Mouse (Mus musculus) embryonic facial prominence, embryonic 15.5 days (tissue): ENCODE results near the gene Cd52. TPM values are rescaled to one million over a fixed set of nuclear protein-coding genes. Genes with fewer than 3 reads are reported as not detected.

Experiments used
- ATAC-seq: fragments of 200-750 bp; cut with Nextera tagmentation; 2 replicates; pipeline ENCODE4 v1.8.0; 2017; ENCODE audit warnings: low read depth, moderate TSS enrichment; ENCODE audit not compliant: insufficient number of reproducible peaks, low FRiP score, low TSS enrichment
- H3K27ac ChIP-seq: fragments of 300-500 bp; sonication (generic); replicated peaks from 2 replicates; pipeline ENCODE4 v1.5.1; 2015; ENCODE audit warnings: mild to moderate bottlenecking, inconsistent platforms
- H3K27me3 ChIP-seq: fragments of 300-500 bp; sonication (generic); 2 replicates; pipeline ENCODE4 v1.6.1; 2015; ENCODE audit warnings: inconsistent platforms
- H3K36me3 ChIP-seq: fragments of 300-500 bp; sonication (generic); 2 replicates; pipeline ENCODE4 v1.6.1; 2015; ENCODE audit warnings: mild to moderate bottlenecking, inconsistent platforms
- H3K4me1 ChIP-seq: fragments of 300-500 bp; sonication (generic); 2 replicates; pipeline ENCODE4 v1.6.1; 2015; ENCODE audit warnings: inconsistent platforms
- H3K4me2 ChIP-seq: fragments of 300-500 bp; sonication (generic); replicated peaks from 2 replicates; pipeline ENCODE4 v1.6.1; 2015; ENCODE audit warnings: mild to moderate bottlenecking, inconsistent platforms
- H3K4me3 ChIP-seq: fragments of 300-500 bp; sonication (generic); replicated peaks from 2 replicates; pipeline ENCODE4 v1.5.1; 2015; ENCODE audit warnings: mild to moderate bottlenecking, inconsistent platforms
- H3K9ac ChIP-seq: fragments of 300-500 bp; sonication (generic); 2 replicates; pipeline ENCODE4 v1.6.1; 2015; ENCODE audit warnings: inconsistent platforms
- H3K9me3 ChIP-seq: fragments of 300-500 bp; sonication (generic); replicated peaks from 2 replicates; pipeline ENCODE4 v1.6.1; 2016; ENCODE audit warnings: inconsistent platforms
- WGBS: fragments of 180-500 bp; shearing (Covaris S2); methylation state at CpG from one replicate; pipeline ENCODE4 v1.1.7; 2015; 5-methylcytosine and 5-hydroxymethylcytosine counted together
- polyA plus RNA-seq: library from polyadenylated mRNA; unstranded; fragments of >200 nt; fragmentation: Nextera tagmentation; extraction: Ambion mirVana; gene quantifications from 2 replicates; pipeline ENCODE4 v1.2.1, GENCODE M21; 2015

The Cd52 gene
- polyA plus RNA-seq, 1 experiment from 2014 or later = 17.9 TPM

GRCm38 (mm10) chr4:134087412-134087811 lies 7.5 kb downstream of the Cd52 start:
- Histone ChIP-seq H3K9ac (no peak overlapping the region), H3K27me3 (peaks cover 7% of the 10 kb centered on the region; the same call in 1 of the 2 replicates), H3K9me3 (no peaks in the 10 kb centered on the region), H3K4me1 (peaks cover 2% of the 10 kb centered on the region; the same call in 1 of the 2 replicates), H3K36me3 (no peaks in the 10 kb centered on the region), H3K27ac (no peak overlapping the region), H3K4me2 (no peak overlapping the region), H3K4me3 (no peak overlapping the region)
- WGBS = 25% methylated on average over 7 of the region's 7 CpGs
- ATAC-seq = 0 out of 2 replicates have a peak, but pooled peaks have one; percentile 51

- Histone ChIP-seq H3K4me1 (peaks cover 15% of the 10 kb centered on the region), H3K27ac (no peak overlapping the region), H3K36me3 (no peaks in the 10 kb centered on the region), H3K9ac (no peak overlapping the region), H3K27me3 (peaks cover 12% of the 10 kb centered on the region; the same call in 1 of the 2 replicates), H3K4me3 (no peak overlapping the region), H3K4me2 (no peak overlapping the region), H3K9me3 (no peaks in the 10 kb centered on the region)
- WGBS = 89% methylated on average over 4 of the region's 4 CpGs
- ATAC-seq = no peak
Measured at GRCm38 (mm10) chr4:134084999-134085398, 9.9 kb downstream of the Cd52 start.

- Histone ChIP-seq H3K4me3 (peak overlapping the region; percentile 43), H3K36me3 (no peaks in the 10 kb centered on the region), H3K27ac (no peak overlapping the region), H3K9ac (no peak overlapping the region), H3K9me3 (no peaks in the 10 kb centered on the region), H3K4me1 (peaks cover 19% of the 10 kb centered on the region), H3K27me3 (peaks cover 12% of the 10 kb centered on the region; the same call in 1 of the 2 replicates), H3K4me2 (peak overlapping the region; percentile 75)
- no peak for ATAC-seq
- 9% methylated on average over 7 of the region's 7 CpGs for WGBS
Measured at GRCm38 (mm10) chr4:134082460-134082859, 12.4 kb downstream of the Cd52 start.

GRCm38 (mm10) chr4:134081730-134082386 lies 13.0 kb downstream of the Cd52 start:
- no peaks in the 10 kb centered on the region for H3K9me3 ChIP-seq
- H3K4me2 ChIP-seq = peak overlapping the region; percentile 75
- peak overlapping the region; percentile 43 for H3K4me3 ChIP-seq
- WGBS = under 1% methylated on average over 41 of the region's 41 CpGs
- ATAC-seq = peak; percentile 86
- H3K4me1 ChIP-seq = peaks cover 19% of the 10 kb centered on the region
- peaks cover 12% of the 10 kb centered on the region; the same call in 1 of the 2 replicates for H3K27me3 ChIP-seq
- H3K27ac ChIP-seq = no peak overlapping the region
- H3K36me3 ChIP-seq = no peaks in the 10 kb centered on the region
- H3K9ac ChIP-seq = no peak overlapping the region

GRCm38 (mm10) chr4:134080674-134081073 lies 14.2 kb downstream of the Cd52 start:
- H3K27me3 ChIP-seq = peaks cover 12% of the 10 kb centered on the region; the same call in 1 of the 2 replicates
- no peaks in the 10 kb centered on the region for H3K9me3 ChIP-seq
- no peak overlapping the region for H3K4me2 ChIP-seq
- H3K36me3 ChIP-seq = no peaks in the 10 kb centered on the region
- peaks cover 19% of the 10 kb centered on the region for H3K4me1 ChIP-seq
- H3K27ac ChIP-seq = no peak overlapping the region
- no peak overlapping the region for H3K9ac ChIP-seq
- 74% methylated on average over 4 of the region's 4 CpGs for WGBS
- ATAC-seq = no peak
- no peak overlapping the region for H3K4me3 ChIP-seq

GRCm38 (mm10) chr4:134078694-134079093 lies 16.2 kb downstream of the Cd52 start:
- no peak for ATAC-seq
- peaks cover 12% of the 10 kb centered on the region; the same call in 1 of the 2 replicates for H3K27me3 ChIP-seq
- peaks cover 19% of the 10 kb centered on the region for H3K4me1 ChIP-seq
- H3K36me3 ChIP-seq = no peaks in the 10 kb centered on the region
- H3K4me3 ChIP-seq = no peak overlapping the region
- H3K9me3 ChIP-seq = no peaks in the 10 kb centered on the region
- H3K27ac ChIP-seq = no peak overlapping the region
- H3K9ac ChIP-seq = no peak overlapping the region
- WGBS = 20% methylated on average over 3 of the region's 3 CpGs
- H3K4me2 ChIP-seq = no peak overlapping the region

- no peak overlapping the region for H3K4me2 ChIP-seq
- no peaks in the 10 kb centered on the region for H3K9me3 ChIP-seq
- H3K27me3 ChIP-seq = peaks cover 13% of the 10 kb centered on the region
- no peaks in the 10 kb centered on the region for H3K36me3 ChIP-seq
- 85% methylated on average over 4 of the region's 4 CpGs for WGBS
- no peak overlapping the region for H3K4me3 ChIP-seq
- H3K9ac ChIP-seq = no peak overlapping the region
- H3K27ac ChIP-seq = no peak overlapping the region
- peaks cover 9% of the 10 kb centered on the region; the same call in 1 of the 2 replicates for H3K4me1 ChIP-seq
- no peak for ATAC-seq
Measured at GRCm38 (mm10) chr4:134068793-134069580, 25.9 kb downstream of the Cd52 start.

GRCm38 (mm10) chr4:134067833-134068544 lies 26.9 kb downstream of the Cd52 start:
- 0 out of 2 replicates have a peak, but pooled peaks have one; percentile 18 for ATAC-seq
- Histone ChIP-seq H3K4me3 (no peak overlapping the region), H3K9ac (no peak overlapping the region), H3K9me3 (no peaks in the 10 kb centered on the region), H3K4me1 (peaks cover 9% of the 10 kb centered on the region; the same call in 1 of the 2 replicates), H3K36me3 (no peaks in the 10 kb centered on the region), H3K27ac (no peak overlapping the region), H3K27me3 (peaks cover 13% of the 10 kb centered on the region), H3K4me2 (no peak overlapping the region)
- 70% methylated on average over 7 of the region's 7 CpGs for WGBS

- no peak for ATAC-seq
- H3K4me3 ChIP-seq = no peak overlapping the region
- 81% methylated on average over 8 of the region's 8 CpGs for WGBS
- H3K9me3 ChIP-seq = no peaks in the 10 kb centered on the region
- no peaks in the 10 kb centered on the region for H3K36me3 ChIP-seq
- peaks cover 13% of the 10 kb centered on the region for H3K27me3 ChIP-seq
- peaks cover 11% of the 10 kb centered on the region; the same call in 1 of the 2 replicates for H3K4me1 ChIP-seq
- no peak overlapping the region for H3K9ac ChIP-seq
- no peak overlapping the region for H3K27ac ChIP-seq
- peak overlapping the region; percentile 30; the same call in 1 of the 2 replicates for H3K4me2 ChIP-seq
Measured at GRCm38 (mm10) chr4:134067383-134067782, 27.5 kb downstream of the Cd52 start.

- Histone ChIP-seq H3K9me3 (no peaks in the 10 kb centered on the region), H3K4me3 (peak overlapping the region; percentile 30), H3K36me3 (no peaks in the 10 kb centered on the region), H3K27ac (no peak overlapping the region), H3K4me2 (peak overlapping the region; percentile 31), H3K9ac (no peak overlapping the region), H3K27me3 (peaks cover 13% of the 10 kb centered on the region), H3K4me1 (peaks cover 19% of the 10 kb centered on the region; the same call in 1 of the 2 replicates)
- no peak for ATAC-seq
- WGBS = 17% methylated on average over 23 of the region's 23 CpGs
Measured at GRCm38 (mm10) chr4:134065431-134066004, 29.4 kb downstream of the Cd52 start.
